Mouse (Mus musculus): ENCODE data around the gene Lama4. TPM values are rescaled to one million over a fixed set of nuclear protein-coding genes. Genes with fewer than 3 reads are reported as not detected.

Gene Lama4
- total and polyA plus RNA-seq, 3 experiments = not detected

DNA sequence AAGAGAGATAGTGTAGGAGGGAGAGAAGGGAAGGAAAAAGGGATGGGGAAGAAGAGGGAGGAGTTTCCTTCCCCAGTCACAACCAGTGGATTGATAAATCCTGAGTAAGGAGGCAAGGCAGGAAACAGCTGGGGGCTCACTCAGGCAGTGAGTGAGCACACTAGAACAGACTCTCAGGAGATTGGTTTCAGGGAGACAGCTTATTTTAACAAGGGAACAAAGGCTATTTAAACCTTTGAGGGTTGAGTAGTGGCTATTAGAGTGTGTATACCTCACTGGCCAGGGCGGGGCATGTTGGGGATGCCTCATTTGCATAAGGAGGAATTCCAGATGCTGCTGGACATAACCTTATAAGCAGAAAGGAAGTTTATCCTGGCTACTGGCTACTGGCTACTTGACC, 27.5 kb downstream of the Lama4 start:
- TF ChIP-seq MAFK (IDR thresholded peaks at IDR 0.05; ENCODE audit: borderline replicate concordance, low read depth, low read length) (no peak), ZNF384 (IDR thresholded peaks at IDR 0.05; ENCODE audit: low read depth, low read length) (no peak), ELF1 (IDR thresholded peaks at IDR 0.05; ENCODE audit: low read depth, low read length) (no peak), ETS1 (IDR thresholded peaks at IDR 0.05; ENCODE audit: low read depth, low read length) (no peak), USF2 (IDR thresholded peaks at IDR 0.05; ENCODE audit: borderline replicate concordance in 1 of 2, insufficient read depth in 1 of 2, low read depth in 1 of 2, low read length in 2 of 2) (no peak), RAD21 (IDR thresholded peaks at IDR 0.05; ENCODE audit: low read depth, low read length) (no peak), SMC3 (IDR thresholded peaks at IDR 0.05; ENCODE audit: low read depth, low read length) (no peak), POLR2AphosphoS2 (IDR thresholded peaks at IDR 0.05; ENCODE audit: low read length) (no peak)
- DNase-seq (ENCODE audit: low read depth, low spot score) = no peak
- Histone ChIP-seq H3K27me3 (ENCODE audit: control insufficient read depth in 1 of 2, insufficient read depth in 2 of 2, low read length in 2 of 2) (no peaks in the 10 kb centered on the region), H3K4me3 (ENCODE audit: control insufficient read depth in 1 of 2, insufficient read depth in 1 of 2, low read depth in 2 of 2, low read length in 2 of 2) (no peak overlapping the region), H3K36me3 (ENCODE audit: control insufficient read depth in 1 of 2, insufficient read depth in 2 of 2, low read length in 2 of 2) (no peaks in the 10 kb centered on the region), H3K27ac (ENCODE audit: control insufficient read depth, low read depth, low read length) (no peak overlapping the region), H3K9me3 (replicated peaks; ENCODE audit: insufficient read depth, low read length) (no peaks in the 10 kb centered on the region), H3K9ac (ENCODE audit: control insufficient read depth, low read depth, low read length, poor library complexity, severe bottlenecking) (no peak overlapping the region), H3K79me2 (ENCODE audit: control insufficient read depth, insufficient read depth, low read length, poor library complexity) (no peaks in the 10 kb centered on the region), H3K4me1 (ENCODE audit: control insufficient read depth in 1 of 2, insufficient read depth in 2 of 2, low read length in 2 of 2) (no peaks in the 10 kb centered on the region)

DNA sequence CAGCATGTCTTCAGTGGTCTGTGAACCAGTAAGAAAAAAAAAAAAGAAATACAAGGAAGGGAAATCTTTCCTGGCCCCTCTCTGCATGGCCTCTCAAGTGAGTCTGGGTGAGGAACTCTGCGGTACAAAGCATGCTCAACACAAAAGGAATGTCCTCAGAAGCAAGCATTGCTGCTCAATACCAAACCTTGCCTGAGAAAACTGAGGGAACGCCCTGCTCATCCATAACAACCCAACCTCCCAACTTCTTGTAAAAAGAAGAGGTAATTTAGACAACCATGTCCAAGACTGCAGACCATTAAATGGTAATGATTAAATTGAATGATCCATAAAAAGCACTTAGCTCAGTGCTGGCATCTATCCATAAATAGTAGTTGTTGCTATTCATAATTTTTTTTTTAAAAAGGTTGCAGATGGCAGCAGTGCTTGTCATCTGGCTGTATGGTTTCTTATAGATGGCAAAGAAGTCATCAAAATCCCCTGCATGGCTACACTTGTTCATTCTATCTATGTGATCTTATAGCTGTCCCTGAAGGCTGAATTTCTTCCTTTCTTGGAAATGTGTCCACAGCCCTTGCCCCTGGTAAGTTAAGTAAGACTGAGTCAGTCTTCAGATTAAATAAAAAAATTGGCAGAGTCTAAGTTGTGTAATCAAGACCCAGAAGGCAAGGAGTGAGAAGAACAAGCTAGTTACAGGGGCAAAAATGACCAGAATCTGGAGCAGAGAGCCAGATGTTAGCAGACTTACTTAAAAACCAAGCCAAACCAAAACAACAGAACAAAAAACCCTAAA, 28.5 kb downstream of the Lama4 start:
- DNase-seq (ENCODE audit: low read depth, low spot score) = no peak
- Histone ChIP-seq H3K4me3 (ENCODE audit: control insufficient read depth in 1 of 2, insufficient read depth in 1 of 2, low read depth in 2 of 2, low read length in 2 of 2) (no peak overlapping the region), H3K36me3 (ENCODE audit: control insufficient read depth in 1 of 2, insufficient read depth in 2 of 2, low read length in 2 of 2) (no peaks in the 10 kb centered on the region), H3K27ac (ENCODE audit: control insufficient read depth, low read depth, low read length) (no peak overlapping the region), H3K9ac (ENCODE audit: control insufficient read depth, low read depth, low read length, poor library complexity, severe bottlenecking) (no peak overlapping the region), H3K79me2 (ENCODE audit: control insufficient read depth, insufficient read depth, low read length, poor library complexity) (no peaks in the 10 kb centered on the region), H3K27me3 (ENCODE audit: control insufficient read depth in 1 of 2, insufficient read depth in 2 of 2, low read length in 2 of 2) (no peaks in the 10 kb centered on the region), H3K9me3 (replicated peaks; ENCODE audit: insufficient read depth, low read length) (no peaks in the 10 kb centered on the region), H3K4me1 (ENCODE audit: control insufficient read depth in 1 of 2, insufficient read depth in 2 of 2, low read length in 2 of 2) (no peaks in the 10 kb centered on the region)
- TF ChIP-seq ZC3H11A (IDR thresholded peaks at IDR 0.05; ENCODE audit: low read depth, low read length) (no peak), GABPA (IDR thresholded peaks at IDR 0.05; ENCODE audit: low read depth, low read length) (no peak), SMC3 (IDR thresholded peaks at IDR 0.05; ENCODE audit: low read depth, low read length) (no peak), ZKSCAN1 (IDR thresholded peaks at IDR 0.05; ENCODE audit: low read depth, low read length) (no peak), MEF2A (IDR thresholded peaks at IDR 0.05; ENCODE audit: extremely low read depth, insufficient replicate concordance, low read depth, low read length, poor library complexity, severe bottlenecking) (no peak), E2F4 (IDR thresholded peaks at IDR 0.05; ENCODE audit: borderline replicate concordance, low read depth, low read length) (no peak), CHD1 (IDR thresholded peaks at IDR 0.05; ENCODE audit: low read depth, low read length) (no peak), TBP (IDR thresholded peaks at IDR 0.05; ENCODE audit: low read depth, low read length) (no peak), POLR2AphosphoS5 (IDR thresholded peaks at IDR 0.05; ENCODE audit: borderline replicate concordance, low read depth, low read length) (no peak), SIN3A (IDR thresholded peaks at IDR 0.05; ENCODE audit: low read length) (no peak), KAT2A (conservative IDR thresholded peaks at IDR 0.05; ENCODE audit: low read depth, low read length) (no peak), CHD2 (IDR thresholded peaks at IDR 0.05; ENCODE audit: low read length) (no peak), MYC (IDR thresholded peaks at IDR 0.05; ENCODE audit: low read depth, low read length) (no peak), MYB (IDR thresholded peaks at IDR 0.05; ENCODE audit: low read depth, low read length) (no peak)

Measured in MEL (cell line).